Mouse (Mus musculus) liver, embryonic 16.5 days (tissue): Measurements from ENCODE around the gene Plcb2. TPM values are rescaled to one million over a fixed set of nuclear protein-coding genes. Genes with fewer than 3 reads are reported as not detected.
A peak's percentile ranks its signal among the peaks of the same experiment; 100 is the strongest.

ENCODE experiments used
- ATAC-seq: fragments of 200-750 bp; cut with Nextera tagmentation; 2 replicates; pipeline ENCODE4 v1.8.0; 2017; ENCODE audit warnings: low read depth, mild to moderate bottlenecking, moderate number of reproducible peaks, moderate library complexity
- H3K27ac ChIP-seq: fragments of 300-500 bp; sonication (generic); 2 replicates; pipeline ENCODE4 v1.5.1; 2014; ENCODE audit warnings: mild to moderate bottlenecking, low read length
- H3K27me3 ChIP-seq: fragments of 300-500 bp; sonication (generic); 2 replicates; pipeline ENCODE4 v1.6.1; 2014; ENCODE audit warnings: low read depth, low read length, mixed read lengths; ENCODE audit not compliant: control insufficient read depth, insufficient read depth
- H3K36me3 ChIP-seq: fragments of 300-500 bp; sonication (generic); 2 replicates; pipeline ENCODE4 v1.6.1; 2014; ENCODE audit warnings: mild to moderate bottlenecking; ENCODE audit not compliant: control insufficient read depth, insufficient read depth
- H3K4me1 ChIP-seq: fragments of 300-500 bp; sonication (generic); 2 replicates; pipeline ENCODE4 v1.6.1; 2014; ENCODE audit warnings: low read depth, low read length, mixed read lengths; ENCODE audit not compliant: control insufficient read depth
- H3K4me2 ChIP-seq: fragments of 300-500 bp; sonication (generic); 2 replicates; pipeline ENCODE4 v1.6.1; 2014; ENCODE audit warnings: low read depth, low read length, mixed read lengths
- H3K4me3 ChIP-seq: fragments of 300-500 bp; sonication (generic); 2 replicates; pipeline ENCODE4 v1.5.1; 2014; ENCODE audit warnings: low read depth, mild to moderate bottlenecking, low read length
- H3K9ac ChIP-seq: fragments of 300-500 bp; sonication (generic); 2 replicates; pipeline ENCODE4 v1.6.1; 2014; ENCODE audit warnings: low read depth, low read length
- H3K9me3 ChIP-seq: fragments of 300-500 bp; sonication (generic); replicated peaks from 2 replicates; pipeline ENCODE4 v1.6.1; 2016; ENCODE audit warnings: low read length; ENCODE audit not compliant: control insufficient read depth
- WGBS: fragments of 180-500 bp; shearing (Covaris S2); extraction: QIAGEN DNeasy Blood & Tissue Kit; methylation state at CpG from one replicate; pipeline ENCODE4 v1.1.7; 2014; ENCODE audit not compliant: insufficient replicate concordance; 5-methylcytosine and 5-hydroxymethylcytosine counted together
- polyA plus RNA-seq: library from polyadenylated mRNA; unstranded; fragments of >200 nt; fragmentation: Nextera tagmentation; extraction: Ambion mirVana; gene quantifications from 2 replicates; pipeline ENCODE4 v1.2.1, GENCODE M21; 2015

Plcb2 gene
- polyA plus RNA-seq, 1 experiment from 2014 or later, result 3.0 TPM

DNA sequence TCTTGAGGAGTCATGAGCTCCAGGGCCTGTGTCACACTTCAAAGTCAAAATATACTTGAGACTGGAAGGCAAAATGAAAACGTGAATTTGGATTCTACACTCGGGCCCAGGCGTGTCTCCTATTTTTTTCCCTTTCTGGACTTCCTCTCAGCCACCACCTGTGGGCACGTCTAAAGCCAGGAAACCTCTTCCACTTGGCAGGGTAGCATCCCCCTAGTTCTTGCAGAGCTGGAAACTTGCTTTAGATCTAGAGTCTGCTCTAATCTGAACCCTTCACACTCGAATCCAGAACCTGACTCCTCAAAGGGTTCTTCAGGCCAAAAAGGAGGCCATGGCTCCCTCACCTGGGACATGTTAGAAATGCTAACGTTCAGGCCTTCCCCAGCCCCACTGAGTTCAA lies 27.2 kb upstream of the Plcb2 start:
- H3K9ac ChIP-seq, result no peak overlapping the region
- no peaks in the 10 kb centered on the region; the same call in 1 of the 2 replicates for H3K27me3 ChIP-seq
- ATAC-seq, result no peak
- H3K4me3 ChIP-seq, result no peak overlapping the region
- no peaks in the 10 kb centered on the region for H3K36me3 ChIP-seq
- no peak overlapping the region for H3K4me2 ChIP-seq
- WGBS, result 59% methylated on average over 6 of the region's 6 CpGs
- no peaks in the 10 kb centered on the region for H3K9me3 ChIP-seq
- no peak overlapping the region for H3K27ac ChIP-seq
- peaks cover 18% of the 10 kb centered on the region for H3K4me1 ChIP-seq

DNA sequence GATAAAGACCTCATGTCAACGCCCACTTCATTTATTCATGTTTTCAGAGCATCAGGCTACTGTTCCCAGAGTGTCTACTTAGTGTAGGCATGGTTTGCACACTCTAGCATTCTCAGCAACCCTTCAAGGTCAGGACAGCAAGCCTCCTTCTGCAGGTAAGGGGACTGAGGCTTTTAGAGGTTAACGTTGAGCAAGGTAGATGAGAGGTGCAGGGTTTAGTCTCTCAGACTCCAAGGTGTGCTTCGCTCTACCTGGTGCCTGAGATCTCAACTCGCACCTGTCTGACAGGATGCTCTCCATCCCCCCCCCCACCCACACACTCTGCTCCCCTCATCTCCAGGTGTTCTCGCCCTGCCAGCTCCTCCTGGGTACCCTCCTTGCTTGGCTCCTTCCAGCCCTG lies 25.9 kb upstream of the Plcb2 start:
- Histone ChIP-seq H3K27me3 (no peaks in the 10 kb centered on the region; the same call in 1 of the 2 replicates), H3K9ac (no peak overlapping the region), H3K36me3 (no peaks in the 10 kb centered on the region), H3K9me3 (no peaks in the 10 kb centered on the region), H3K4me2 (no peak overlapping the region), H3K4me3 (no peak overlapping the region), H3K27ac (no peak overlapping the region), H3K4me1 (peaks cover 12% of the 10 kb centered on the region)
- 75% methylated on average over 5 of the region's 5 CpGs for WGBS
- no peak for ATAC-seq

DNA sequence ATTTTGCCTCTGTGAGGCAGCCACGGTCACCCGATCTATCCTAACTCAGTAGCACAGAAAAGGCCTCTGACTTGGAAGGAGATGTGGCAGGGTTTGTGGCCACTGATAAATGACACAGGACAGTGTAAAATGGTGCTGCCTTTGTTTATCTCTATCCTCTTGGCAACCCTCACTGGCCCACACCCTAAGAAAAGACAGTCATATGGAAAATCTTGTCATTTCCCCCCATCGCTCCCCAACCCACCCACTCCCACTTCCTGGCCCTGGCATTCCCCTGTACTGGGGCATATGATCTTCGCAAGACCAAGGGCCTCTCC lies 24.5 kb upstream of the Plcb2 start:
- Histone ChIP-seq H3K4me3 (no peak overlapping the region), H3K4me1 (peaks cover 16% of the 10 kb centered on the region), H3K9me3 (no peaks in the 10 kb centered on the region), H3K9ac (no peak overlapping the region), H3K27ac (peak overlapping the region; percentile 75), H3K27me3 (no peaks in the 10 kb centered on the region), H3K36me3 (no peaks in the 10 kb centered on the region), H3K4me2 (peak overlapping the region; percentile 38; the same call in 1 of the 2 replicates)
- WGBS, result 37% methylated on average over 4 of the region's 4 CpGs
- peak; percentile 82 for ATAC-seq

DNA sequence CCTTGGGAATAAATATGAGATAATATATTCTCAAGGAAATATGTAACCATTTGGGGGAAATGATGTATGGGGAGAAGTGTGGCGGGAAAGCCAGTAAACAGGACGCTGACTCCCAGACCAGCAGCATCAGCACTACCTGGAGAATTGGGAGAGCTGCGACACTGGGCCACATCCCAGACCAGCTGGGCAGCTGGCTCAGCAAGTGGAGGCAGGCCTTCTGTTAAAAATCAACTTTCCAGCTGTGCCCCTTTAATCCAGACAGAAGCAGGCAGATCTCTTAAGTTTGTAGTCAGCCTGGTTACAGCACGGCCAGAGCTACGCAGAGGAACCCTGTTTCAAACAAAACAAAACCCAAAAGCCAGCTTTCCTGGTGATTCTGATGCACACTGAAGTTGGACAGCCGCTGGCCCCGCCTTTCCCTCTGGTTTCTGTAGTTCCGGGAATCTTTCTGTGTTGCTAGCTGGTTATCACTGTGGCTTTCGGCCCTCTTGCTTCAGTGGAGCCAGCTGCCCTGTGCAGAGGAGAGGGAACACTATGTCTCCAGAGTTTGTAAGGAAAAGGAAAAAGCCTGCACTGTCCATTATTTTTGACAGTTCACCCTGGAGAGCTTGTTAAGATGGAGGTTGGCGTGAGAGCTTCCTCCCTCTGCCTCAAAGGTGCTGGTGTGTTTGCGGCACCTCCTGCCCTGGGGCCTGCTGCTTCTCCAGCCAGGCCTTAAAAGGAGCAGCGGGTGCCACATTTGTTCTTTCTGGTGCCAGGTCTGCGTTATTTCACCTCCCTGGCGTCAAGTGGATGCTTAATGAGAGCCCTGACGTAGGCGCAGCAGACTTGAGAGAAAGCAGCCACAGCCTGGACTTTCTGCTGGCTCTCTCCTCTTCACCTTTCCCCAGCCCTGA lies 23.9 kb upstream of the Plcb2 start:
- H3K9ac ChIP-seq, result no peak overlapping the region
- H3K36me3 ChIP-seq, result no peaks in the 10 kb centered on the region
- H3K9me3 ChIP-seq, result no peaks in the 10 kb centered on the region
- peak overlapping the region; percentile 38 for H3K4me2 ChIP-seq
- H3K27ac ChIP-seq, result peak overlapping the region; percentile 75
- 57% methylated on average over 16 of the region's 16 CpGs for WGBS
- H3K4me3 ChIP-seq, result no peak overlapping the region
- 0 out of 2 replicates have a peak, but pooled peaks have one; percentile 23 for ATAC-seq
- H3K4me1 ChIP-seq, result peaks cover 22% of the 10 kb centered on the region
- H3K27me3 ChIP-seq, result no peaks in the 10 kb centered on the region

DNA sequence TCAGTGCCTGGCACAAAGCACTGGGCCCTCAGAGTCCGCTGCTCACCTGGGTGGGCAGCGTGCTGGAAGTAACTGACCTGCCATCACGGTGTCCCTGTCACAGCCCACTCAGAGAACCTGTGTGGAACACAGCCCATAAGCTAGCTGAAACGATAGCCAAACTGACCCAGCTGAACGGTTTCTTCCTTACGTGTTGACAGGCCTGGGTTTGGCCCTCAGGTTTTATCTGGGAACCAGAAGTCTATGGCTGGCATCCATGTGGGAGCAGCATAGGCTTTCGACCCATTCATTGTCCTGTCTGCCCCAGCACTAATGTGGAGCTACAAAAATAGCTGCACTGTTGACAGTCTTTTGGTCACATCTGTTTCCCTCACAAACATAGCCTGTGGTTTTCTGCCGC lies 22.2 kb upstream of the Plcb2 start:
- ATAC-seq, result no peak
- Histone ChIP-seq H3K36me3 (no peaks in the 10 kb centered on the region), H3K4me1 (peaks cover 30% of the 10 kb centered on the region), H3K9me3 (no peaks in the 10 kb centered on the region), H3K9ac (no peak overlapping the region), H3K27me3 (no peaks in the 10 kb centered on the region), H3K4me3 (no peak overlapping the region), H3K27ac (no peak overlapping the region), H3K4me2 (no peak overlapping the region)
- 55% methylated on average over 8 of the region's 8 CpGs for WGBS

DNA sequence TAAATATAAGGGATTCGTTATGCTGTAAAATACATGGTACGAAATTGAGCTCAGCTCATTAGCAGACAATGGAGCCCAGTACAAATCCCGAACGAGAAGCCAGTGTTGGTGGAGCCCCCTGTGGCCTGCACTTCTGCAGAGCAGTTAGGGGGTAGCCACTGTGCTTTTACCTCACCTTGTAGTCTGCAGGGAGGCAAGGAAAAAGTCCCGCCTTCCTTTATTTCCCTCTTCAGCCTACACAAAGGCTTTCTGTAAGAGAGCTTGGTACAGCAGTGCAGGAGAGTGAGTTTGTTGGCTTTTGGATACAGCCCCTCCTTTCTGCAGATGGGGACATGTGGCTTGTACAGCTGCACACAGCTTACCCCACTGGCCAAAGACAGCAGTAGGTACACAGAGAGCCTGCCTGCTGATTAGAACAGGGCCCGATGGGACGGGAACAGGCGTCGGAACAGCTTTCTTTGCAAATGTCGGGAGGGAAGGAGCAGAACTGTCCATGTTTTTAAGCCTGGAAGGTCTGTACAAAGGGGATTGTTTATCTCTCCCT lies 21.2 kb upstream of the Plcb2 start:
- Histone ChIP-seq H3K4me3 (no peak overlapping the region), H3K4me1 (peaks cover 40% of the 10 kb centered on the region), H3K27me3 (peaks cover under 1% of the 10 kb centered on the region; the same call in 1 of the 2 replicates), H3K9me3 (no peaks in the 10 kb centered on the region), H3K27ac (no peak overlapping the region), H3K4me2 (no peak overlapping the region), H3K36me3 (no peaks in the 10 kb centered on the region), H3K9ac (no peak overlapping the region)
- ATAC-seq, result no peak
- WGBS, result 74% methylated on average over 10 of the region's 10 CpGs

DNA sequence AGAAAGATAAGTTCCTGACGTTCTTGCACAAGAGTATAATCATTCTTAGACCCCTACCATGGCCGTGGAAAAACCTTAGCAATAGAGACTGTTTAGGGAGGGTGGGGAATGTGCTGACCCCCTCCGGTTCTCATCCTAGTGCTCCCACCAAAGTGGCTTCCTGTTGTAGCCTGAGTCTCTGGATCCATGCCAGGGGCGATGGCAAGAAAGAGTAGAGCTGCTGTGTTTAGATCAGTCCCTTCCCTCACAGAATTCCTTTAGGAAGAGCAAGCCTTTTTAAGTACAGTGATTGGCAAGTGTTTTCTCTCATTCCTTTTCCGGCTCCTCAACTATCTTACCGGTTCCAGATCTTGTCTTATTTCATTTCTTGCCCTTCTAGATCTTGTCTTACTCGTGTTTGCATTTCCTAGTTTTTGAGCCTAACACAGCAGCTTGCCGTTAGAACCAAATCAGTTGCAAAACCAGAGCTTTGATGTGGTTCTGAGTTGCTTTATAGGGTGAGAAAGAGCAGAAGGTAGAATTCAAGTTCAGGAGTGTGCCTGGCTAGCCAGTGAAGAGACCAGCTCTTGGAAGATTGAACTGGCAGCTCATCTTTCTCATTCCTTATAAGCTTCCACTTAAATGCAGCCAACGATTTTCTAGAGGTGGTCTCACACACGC lies 19.2 kb upstream of the Plcb2 start:
- peak overlapping the region; percentile 85 for H3K4me3 ChIP-seq
- peak overlapping the region; percentile 89; the same call in 1 of the 2 replicates for H3K9ac ChIP-seq
- ATAC-seq, result no peak
- H3K4me2 ChIP-seq, result peak overlapping the region; percentile 99
- 33% methylated on average over 10 of the region's 10 CpGs for WGBS
- peaks cover 9% of the 10 kb centered on the region; the same call in 1 of the 2 replicates for H3K27me3 ChIP-seq
- H3K27ac ChIP-seq, result no peak overlapping the region
- no peaks in the 10 kb centered on the region for H3K36me3 ChIP-seq
- no peaks in the 10 kb centered on the region for H3K9me3 ChIP-seq
- peaks cover 38% of the 10 kb centered on the region for H3K4me1 ChIP-seq

DNA sequence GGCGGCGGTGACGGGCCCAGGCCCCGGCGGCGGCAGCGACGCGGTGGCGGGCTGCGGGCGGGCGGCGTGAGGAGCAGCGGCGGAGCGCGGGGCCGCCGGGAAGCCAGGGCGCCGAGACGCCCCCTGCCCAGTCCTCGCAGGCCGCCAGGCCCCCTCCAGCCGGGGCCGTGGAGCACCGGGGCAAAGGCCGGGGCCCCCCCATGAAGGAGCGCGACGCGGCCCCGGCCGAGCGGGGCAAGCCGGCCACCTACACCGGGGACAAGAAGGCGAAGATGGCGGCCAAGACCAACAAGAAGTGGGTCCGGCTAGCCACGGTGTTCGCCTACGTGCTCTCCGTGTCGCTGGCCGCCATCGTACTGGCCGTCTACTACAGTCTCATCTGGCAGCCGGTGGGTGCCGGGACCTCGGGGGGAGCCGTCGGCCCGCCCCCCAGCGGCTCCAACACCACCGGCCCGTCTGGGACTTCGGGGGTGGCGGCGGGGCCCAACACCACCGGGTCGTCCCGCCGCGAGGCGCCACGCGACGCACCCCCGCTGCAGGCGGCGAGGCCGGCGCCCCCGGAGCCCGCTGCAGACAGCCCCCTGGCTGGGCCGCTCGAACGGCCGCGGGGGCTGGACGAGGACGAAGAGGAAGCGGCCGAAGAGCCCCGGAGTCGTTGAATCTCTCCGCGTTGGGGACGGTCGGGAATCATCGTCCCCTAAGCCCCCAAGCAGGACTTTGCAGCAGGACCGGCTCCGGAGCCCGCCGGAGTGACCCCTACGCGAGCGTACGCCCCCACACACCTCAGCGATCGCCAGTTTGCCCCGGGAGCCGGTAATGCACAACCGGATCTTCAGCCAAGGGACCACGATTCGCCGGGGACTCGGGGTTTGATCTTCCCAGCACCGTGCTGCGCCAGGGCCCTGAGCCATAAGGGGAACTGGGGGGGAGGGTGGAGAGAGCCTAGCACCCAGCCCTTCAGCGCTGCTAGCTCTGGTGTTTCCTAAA lies 18.0 kb upstream of the Plcb2 start:
- Histone ChIP-seq H3K27ac (peak overlapping the region; percentile 46), H3K27me3 (peaks cover 9% of the 10 kb centered on the region; the same call in 1 of the 2 replicates), H3K9me3 (no peaks in the 10 kb centered on the region), H3K4me3 (peak overlapping the region; percentile 85), H3K36me3 (no peaks in the 10 kb centered on the region), H3K9ac (peak overlapping the region; percentile 89), H3K4me2 (peak overlapping the region; percentile 99), H3K4me1 (peaks cover 30% of the 10 kb centered on the region)
- WGBS, result under 1% methylated on average over 109 of the region's 113 CpGs
- peak; percentile 35 for ATAC-seq
